Mouse (Mus musculus) left cerebral cortex, adult 8-10 months (tissue): ENCODE measurements at regions not wholly inside any gene's neighbourhood (a gene's known extent, or its start where the extent isn't known, plus 50 kb on each side); places are given as distances from the start of the nearest gene placed in this dataset.
A peak's percentile ranks its signal among the peaks of the same experiment; 100 is the strongest.

Source experiments
- DNase-seq, 2 experiments: peaks; one replicate each; pipeline ENCODE4 v3.0.0; 2022; ENCODE audit warnings: low spot score in 2 of 2

DNA sequence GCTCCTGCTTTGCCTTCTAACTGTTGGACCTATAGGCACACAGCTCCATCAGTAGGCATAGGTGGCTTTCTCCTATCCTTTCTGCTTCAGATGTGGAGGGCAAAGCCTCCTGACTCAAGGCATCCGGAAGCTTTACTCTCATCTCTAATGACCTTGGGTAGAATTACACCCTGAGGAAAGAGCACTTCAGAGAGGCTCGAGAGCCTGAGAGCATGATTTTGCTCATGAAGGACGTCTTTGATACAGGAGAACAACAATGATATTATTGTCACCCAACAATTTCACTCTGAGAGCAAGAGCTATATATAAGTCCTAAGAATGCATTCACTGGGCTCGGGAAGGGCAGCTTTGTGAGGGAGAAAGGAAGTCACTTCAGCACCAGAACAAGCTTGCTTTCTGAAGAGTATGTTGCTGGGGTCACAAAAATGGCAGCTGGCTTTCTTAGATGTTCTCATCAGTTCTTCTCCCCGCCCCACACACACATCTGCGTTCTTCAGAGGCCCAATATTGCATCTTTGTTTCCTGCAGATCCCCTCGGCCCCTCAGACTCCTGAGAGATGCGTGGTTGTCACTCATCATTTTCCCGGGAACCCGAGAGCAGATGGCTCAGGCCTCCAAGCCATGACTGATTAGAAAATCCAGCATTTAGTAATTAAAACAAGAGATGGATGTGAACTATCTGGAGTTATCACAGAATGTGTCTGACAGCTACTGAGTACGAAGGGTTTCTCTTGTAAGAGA, 110.7 kb upstream of the Tgfbr2 start:
- DNase-seq: no peak

DNA sequence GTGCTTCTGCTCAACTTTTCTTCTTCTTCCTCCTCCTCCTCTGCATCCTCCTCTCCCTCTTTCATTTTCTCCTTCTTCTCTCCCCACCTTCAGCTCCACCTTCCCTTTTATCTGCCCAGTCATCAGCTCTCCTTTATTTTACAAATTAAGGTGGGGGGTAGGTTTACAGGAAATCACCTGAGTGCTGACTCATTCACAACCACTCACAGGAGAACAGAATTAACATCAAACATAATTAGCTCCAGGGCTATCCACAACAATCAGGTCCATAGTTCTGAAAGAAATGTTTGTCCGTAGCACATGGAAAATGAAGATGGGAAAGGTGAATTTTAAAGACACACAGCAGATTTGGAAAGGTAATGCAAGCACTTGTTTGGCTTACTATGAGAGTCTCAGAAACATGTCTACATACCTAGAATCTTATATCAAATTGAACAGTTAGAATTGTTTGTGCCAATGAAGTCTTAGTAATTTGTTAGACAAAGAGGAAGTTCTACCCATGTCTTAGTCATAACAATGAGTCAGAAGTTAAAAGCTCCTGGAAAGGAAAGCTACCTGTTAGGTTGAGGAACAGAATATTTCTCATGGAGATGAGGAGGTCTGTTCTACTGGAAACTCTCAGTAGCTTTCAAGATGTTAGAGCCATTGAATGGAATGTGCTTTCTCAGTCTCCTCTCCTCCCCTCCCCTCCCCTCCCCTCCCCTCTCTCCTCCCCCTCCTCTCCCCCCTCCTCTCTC, 108.8 kb upstream of the Tgfbr2 start:
- DNase-seq: no peak

DNA sequence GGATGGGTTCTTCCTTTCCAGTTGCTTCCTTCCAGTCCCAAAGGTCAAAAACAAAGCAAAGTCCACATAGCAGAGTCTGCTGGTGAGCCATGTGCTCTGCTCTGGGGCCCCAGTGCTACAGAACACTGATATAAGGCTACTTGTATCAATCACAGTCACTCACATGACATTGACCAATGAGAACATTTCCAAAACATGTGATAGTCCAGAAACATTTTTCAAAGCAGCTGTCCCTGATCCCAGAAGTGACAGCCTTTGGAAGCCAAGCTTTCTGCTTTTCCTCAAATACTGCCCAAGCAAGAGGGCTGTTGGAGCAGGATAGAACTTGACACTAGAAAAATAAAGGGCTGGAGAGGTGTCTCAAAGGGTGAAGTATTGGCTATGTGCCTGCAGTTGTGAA, 106.5 kb upstream of the Tgfbr2 start:
- DNase-seq: no peak

DNA sequence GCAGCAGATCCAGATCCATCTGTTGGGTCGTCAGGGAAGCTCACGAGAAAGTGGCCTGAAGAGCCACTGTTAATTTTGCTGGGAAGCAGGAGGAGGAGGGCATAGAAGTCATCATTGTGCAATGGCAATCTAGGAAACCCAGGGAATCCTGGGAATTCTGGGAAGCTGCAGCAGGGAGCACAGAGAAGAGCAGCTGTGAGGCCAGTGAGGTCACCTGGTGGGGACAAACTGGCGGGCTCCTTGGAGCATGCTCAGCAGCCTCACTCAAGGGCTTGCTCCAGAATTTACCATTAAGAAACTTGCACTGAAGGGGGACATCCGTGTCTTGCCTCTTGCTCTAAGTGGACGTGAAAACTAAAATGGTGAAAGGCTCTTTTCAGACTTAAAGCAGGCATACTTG, 105.0 kb upstream of the Tgfbr2 start:
- no peak for DNase-seq

DNA sequence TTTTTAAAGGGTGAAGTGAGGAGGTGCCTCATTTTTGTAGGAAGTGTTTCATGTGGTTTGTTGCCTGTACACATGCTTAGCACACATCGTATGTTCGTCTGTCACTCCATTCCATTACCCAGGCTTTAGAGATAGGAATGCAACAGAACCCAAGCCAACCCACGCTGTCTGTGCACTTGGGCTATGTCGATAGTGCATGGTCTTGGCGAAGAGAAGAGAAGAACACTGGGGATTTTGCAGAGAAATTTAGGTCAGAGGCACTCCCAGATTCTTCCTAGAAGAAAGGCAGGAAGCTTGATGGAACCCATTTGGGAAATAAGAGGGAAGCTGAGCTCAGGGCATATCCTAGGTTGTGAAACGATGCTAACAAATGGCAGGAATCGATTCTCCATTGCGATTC, 103.7 kb upstream of the Tgfbr2 start:
- DNase-seq: no peak

DNA sequence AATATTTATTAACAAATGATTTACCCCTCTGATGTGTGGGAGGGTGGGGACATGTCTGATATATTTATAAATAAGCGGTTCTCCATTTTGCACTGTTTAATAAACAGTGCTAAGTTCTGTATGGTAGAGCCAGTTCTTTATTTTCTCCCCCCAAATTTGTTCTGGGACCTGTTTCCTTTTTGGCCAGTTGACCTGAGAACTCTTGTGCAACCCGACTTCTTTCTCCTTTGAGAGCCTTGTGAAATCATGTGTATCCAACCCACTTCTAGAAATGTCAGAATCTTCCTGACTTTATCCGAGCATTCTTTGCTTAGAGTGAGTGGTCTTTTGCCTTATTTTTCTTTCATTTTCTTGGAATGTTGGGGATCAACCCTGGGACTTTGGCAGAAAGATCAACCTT, 102.6 kb upstream of the Tgfbr2 start:
- no peak for DNase-seq

DNA sequence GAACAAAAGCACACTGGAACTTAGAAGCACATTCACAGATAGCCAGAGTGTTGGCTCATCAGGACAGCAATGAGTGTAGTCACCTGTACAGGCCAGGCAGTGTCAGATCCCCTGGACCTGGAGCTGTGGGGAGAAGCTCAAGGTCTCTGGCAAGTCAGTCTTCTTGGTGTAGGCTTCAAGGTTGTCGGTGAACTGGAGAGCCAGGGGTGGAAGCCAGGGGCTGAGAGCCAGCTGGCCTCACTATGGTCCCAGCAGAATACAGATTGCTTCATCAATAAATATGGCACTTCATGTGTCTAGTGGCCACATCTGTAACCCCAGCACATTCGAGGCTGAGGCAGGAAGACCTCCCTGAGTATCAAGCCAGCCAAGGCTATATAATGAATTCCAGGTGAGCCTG, 101.0 kb upstream of the Tgfbr2 start:
- no peak for DNase-seq

DNA sequence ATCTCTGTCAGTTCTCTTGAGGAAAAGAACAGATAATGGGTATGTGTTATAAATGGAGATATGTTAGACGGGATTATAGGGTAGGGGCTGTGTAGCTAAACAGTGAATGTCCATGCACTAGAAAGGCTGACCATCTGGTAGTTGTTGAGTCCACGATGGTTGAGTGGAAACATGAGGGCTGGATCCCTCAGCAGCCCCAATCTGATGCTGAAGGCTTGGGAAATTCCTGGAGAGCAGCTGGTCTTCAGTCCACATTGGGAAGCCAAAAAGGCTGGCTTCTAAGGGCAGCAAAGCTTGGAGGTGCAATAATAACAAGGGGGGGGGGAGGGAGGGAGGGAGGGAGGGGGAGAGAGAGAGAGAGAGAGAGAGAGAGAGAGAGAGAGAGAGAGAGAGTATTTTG, 97.3 kb upstream of the Tgfbr2 start:
- DNase-seq: no peak

DNA sequence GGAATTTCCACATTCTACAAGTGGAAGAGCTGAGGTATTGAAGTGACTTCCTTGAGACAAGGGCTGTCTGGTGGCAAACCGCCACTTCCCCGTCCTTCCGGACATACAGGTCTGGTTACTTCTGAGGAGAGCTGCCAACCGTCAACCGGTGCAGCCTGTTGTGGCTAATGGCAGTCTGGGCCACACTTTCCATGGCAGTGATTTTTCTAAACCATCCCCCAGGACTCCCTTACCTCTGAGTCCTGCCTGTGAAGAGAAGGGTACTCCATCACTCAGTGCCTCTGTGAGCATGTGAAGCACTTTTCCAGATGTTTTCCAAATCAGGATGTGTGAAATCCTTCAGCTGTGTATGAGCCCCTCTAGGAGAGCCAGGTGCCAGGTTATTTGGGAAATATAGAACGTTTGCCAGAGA, 95.3 kb upstream of the Tgfbr2 start:
- DNase-seq: no peak

DNA sequence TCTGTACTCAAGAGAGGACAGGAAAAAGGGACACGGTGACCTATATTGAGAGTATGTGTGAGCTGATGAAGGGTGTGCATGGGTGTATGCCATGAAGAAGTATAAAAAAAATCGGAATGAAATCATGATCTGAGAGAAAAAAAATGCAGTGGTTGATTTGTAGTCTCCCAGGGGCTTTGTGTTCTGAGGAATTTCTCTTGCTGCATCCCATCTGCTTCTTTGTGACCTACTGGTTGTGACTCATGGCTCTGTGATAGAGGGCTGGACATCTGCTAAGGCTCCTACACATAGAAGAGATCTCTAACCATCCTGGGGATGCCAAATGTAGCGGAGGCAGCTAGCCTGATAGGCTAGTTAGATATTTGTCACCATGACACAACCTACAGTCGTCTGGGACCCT, 92.3 kb upstream of the Tgfbr2 start:
- no peak for DNase-seq

DNA sequence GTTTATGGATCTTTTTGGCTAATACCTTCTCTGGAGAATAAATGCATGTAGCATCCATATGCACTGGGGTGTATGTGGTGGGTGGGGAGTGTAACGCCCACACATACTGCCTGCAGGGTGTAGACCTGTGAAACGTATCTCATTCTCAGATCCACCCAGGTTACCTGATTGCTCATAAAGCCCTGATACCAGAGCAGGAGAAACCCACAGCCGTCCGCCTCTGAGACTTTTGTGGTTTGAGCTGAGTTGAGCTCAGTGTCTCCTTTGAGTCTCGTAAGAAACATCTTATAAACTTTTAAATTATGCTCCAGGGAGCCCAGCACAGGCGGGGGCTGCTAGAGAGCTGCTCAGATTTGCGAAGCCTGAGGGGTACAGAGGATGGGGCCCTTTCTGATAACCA, 88.7 kb upstream of the Tgfbr2 start:
- no peak for DNase-seq

DNA sequence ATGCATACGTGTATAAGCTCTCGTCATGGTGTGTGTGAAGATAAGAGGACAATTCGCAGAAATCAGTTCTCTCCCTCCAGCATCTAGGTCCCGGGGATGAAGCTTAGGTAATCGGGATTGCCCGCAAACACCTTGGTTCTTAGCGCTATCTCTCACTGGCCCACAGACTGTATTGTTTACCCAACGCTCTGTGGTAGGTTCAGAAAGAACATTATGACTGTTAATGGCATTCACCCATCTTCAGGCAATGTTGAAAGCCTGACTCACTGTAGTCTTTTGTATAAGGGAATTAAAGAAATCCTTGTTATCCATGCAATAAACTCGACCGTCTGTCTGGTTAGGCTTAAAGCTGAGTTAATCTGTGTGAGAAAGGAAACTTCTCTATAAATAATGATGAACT, 84.4 kb upstream of the Tgfbr2 start:
- DNase-seq: no peak

DNA sequence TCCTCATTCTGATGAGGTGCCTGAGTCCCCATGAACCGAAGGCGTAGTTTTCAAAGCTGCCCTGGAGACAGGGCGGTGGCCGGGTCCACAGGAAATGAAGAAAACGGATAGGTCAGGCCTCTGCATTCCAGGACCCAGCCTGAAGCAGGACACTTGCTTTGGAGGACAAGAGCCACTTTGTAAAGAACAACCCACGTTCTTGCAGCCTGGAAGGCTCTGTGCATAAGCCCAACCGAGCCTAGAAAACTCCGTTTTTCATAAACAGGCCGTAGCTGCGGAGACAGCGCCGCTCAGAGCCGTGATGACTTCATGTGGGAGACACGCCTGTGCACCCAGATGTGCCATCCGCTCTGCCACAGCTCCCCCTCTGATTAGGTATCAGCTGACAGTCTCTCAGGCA, 78.4 kb upstream of the Tgfbr2 start:
- peak in 1 of 2 experiments; percentile 11 for DNase-seq

DNA sequence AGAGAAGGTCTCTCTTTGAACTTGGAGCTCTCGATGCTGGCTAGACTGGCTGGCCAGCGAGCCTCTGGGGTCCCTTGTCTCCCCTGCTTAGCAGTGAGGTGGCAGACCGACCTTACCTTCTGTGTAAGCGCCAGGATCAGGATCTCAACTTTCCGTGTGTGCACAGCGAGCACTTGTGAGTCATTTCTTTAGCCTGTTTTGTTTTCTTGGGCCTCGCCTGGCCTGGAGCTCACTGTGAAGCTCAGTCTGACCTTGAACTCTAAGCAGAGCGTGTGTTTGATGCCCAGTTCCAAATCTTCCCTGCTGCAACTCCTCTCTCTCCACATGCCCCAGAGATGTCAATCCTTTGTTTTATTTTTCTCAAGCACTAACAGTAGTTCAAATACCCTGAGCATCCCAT, 77.6 kb upstream of the Tgfbr2 start:
- no peak for DNase-seq

DNA sequence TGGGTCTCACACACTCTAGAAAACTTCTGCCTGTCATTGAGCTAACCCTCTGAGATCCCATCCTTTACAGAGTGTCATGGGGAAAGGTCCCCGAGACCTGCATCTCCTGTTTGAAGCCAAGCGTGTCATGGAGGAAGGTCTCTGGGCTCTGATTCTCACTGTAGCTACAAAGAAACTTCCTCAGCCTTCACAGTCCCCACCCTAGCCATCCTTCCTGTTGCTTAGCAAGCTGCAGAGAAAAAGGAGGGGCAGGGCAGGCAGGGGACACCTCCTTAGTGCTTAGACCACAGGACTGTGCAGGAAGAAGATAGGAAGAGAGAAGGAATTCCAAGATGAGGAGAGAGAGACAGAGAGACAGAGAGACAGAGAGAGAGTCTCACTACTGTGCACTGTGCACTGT, 74.6 kb upstream of the Tgfbr2 start:
- DNase-seq: no peak

DNA sequence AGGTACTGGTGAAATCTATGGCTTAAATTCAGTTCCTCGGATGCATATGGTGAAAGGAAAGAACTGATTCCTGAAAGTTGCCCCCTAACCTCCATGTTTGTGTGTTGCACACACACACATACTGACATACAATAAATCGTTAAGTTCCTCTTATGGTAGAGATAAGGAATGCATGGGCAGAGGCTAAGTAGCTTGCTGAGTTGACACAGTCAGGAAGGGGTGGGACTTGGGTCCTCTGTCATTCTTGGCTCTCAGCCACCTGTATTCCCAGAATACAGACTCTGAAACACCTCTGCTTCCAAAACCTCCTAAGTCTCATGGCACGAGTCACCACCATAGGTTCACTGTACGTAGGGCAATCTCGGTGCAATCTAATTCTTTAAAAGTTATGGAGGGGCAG, 70.0 kb upstream of the Tgfbr2 start:
- DNase-seq: no peak

DNA sequence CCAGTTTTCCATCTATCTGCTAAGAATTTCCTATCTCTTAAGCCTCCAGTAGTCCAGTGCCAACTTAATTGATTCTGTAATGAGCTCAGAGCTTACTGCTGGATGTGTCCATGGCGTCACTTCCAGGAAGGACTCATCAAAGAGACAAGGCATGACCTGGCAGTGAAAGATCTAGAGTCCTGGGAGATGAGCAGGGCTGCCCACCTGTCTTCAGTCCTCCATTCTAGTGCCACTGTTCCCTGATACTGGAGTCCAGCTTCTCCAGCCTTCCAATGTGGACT, 69.4 kb upstream of the Tgfbr2 start:
- no peak for DNase-seq

DNA sequence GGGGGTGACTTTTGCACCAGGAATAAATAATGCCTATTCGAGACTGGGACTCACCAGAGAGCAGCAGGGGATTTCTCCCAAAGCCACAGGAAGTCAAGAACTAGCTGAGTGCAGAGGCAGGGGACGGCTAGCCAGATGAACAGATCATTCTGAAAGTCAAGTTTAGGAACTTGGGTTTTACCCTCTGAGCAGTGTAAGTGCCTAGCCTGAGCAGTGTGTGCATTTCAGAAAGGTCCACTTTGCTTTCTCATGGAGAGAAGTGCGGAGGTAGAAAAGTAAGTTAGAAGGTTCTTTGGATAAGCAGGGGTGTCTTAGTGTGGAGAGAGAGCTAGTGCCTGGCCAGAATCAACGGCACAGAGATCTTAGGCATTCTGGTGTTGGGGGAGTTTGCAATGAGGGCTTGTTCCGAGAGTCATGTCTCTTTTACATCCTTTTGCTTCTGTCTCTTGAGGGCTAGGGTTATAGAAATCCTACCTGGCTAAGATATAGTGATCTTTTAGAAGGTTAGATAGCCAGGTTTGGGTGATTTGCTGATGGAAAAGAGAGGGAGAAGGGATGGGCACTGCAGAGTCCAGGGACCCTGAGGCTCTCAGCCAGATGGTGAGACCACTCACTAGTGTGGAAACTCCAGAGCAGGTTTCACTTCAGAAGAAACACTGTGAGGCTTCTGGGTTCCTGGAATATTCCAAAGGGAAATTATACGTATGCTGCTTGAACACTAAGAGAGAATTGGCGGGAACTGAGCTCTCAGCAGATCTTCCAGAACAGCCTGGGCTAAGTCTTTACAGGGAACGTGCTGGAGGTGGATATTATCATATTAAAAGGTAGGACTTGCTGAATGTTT, 68.8 kb upstream of the Tgfbr2 start:
- DNase-seq: no peak

DNA sequence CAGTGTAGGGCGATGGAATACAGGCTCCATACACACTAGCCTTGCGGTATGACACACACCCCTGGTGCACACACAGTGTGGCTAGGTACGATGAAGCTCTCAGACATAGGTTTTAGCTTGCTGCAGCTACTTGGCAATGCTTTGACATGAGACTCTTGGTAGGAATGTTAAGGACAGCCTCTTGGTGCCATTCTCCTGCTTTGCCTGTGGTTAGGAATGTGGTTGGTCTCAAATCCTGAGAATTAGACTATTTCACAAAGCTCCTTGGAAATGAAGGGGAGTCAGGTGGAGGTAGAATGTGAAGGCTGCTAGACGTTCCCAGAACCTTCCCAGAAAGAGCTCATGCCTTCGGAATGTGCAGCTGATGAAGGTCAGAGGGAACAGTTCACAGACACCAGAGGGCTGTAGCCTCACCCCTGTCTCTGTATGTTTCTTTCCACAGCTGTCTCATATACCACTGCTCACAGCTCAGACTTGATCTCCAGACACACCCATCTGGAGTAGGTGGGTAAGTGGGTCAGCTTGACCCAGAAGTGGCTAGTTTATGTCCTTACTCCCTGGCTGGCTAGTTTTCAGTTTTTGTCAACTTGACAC, 66.9 kb upstream of the Tgfbr2 start:
- no peak for DNase-seq

DNA sequence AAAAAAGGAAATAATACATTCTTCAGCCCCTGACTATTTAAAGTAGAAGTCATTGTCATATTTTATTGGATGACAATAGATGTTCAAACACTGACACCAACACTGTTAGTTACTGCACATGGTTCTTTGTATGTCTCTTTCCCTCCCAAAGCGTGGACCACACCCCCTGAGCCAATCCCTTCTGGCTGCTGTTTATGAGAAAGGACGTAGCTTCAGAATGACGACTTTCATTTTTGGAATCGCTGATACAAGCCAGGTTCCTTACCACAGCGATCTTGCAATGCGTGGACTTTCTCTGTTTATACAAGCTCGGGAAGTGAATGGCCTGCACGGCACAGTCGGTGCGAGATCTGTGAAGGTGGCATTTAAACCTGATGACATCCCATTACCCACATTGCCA, 66.1 kb upstream of the Tgfbr2 start:
- no peak for DNase-seq

DNA sequence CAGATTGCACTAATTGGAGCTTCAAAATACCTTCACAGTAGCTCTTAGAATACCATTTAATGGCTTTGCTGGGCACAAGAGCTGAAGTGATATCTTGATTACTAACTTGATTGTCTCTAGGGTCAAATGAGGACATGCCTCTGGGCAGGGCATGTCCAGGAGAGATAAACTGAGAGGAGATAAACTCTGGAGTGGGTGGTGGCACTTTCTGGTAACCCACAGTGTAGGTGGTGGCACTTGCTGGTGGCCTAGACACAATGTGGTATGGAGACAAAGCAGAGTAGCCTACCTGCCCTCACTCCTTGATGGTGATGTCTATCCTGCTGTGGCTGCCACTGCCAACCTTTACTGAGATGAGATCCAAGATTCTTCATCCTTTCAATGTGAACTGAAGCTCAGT, 61.7 kb upstream of the Tgfbr2 start:
- DNase-seq: no peak

DNA sequence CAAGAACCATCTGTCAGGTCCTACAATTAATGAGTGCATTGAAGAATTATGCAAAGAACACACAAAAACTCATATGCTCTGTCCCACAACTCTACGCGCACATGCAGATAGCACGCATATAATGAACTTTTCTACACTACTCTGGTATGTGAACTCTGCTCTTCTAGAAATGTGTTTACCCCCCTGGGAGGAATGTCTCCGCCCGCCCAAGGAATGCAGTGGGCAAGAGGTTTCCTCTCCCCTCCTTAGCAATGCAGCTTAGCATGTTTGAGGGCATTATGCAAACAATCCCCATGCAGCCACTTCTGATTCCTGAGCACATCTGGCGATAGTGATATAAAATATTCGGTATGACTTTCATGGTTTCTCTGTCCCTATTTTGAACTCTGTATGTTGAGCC, 59.0 kb upstream of the Tgfbr2 start:
- no peak for DNase-seq
